Mouse (Mus musculus): ENCODE results near the gene Adra1b.

The Adra1b gene

DNA sequence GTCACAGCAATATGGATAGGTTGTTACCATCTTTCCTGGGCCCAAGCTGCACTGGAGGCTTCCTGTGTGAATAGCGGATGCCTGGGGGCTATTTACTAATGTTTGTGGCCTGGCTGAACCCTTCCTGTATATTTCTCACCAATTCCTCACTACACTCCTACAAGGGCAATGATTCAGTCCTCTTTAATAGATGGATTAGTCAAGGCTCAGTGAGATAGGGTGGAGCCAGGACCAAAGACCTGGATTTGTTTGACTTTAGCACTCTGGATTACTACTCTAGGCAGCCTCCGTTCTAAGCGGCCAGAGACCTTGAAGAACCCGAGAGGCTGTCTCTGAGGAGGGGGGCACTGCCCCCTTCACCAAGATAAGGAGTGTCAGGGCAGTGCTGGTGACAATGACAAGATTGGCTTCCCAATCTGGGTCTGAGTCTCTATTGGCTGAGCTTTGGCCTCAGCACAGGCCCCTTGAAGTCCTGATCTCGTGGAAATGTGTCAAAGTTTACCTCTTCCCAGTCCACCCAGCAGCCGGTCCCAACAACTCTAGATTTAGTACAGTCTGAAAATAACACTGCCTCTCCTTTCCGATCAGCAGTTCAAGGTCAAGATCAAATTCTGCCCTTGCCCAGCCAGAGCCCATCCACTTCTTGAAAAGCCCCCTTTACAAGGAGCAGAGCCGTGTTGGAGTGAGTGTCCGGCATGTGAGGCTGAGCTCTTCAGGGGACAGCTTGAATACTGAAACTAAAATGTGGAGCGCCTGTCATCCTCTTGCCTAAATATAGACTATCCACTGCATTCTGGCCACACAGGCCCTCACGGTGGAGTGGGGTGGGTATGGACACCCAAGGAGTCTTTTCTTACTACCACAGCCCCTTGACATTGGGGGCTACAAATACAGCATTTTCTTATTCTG is 80.2 kb downstream of the Adra1b start:
- DNase-seq (ENCODE audit: low spot score), result no peak

DNA sequence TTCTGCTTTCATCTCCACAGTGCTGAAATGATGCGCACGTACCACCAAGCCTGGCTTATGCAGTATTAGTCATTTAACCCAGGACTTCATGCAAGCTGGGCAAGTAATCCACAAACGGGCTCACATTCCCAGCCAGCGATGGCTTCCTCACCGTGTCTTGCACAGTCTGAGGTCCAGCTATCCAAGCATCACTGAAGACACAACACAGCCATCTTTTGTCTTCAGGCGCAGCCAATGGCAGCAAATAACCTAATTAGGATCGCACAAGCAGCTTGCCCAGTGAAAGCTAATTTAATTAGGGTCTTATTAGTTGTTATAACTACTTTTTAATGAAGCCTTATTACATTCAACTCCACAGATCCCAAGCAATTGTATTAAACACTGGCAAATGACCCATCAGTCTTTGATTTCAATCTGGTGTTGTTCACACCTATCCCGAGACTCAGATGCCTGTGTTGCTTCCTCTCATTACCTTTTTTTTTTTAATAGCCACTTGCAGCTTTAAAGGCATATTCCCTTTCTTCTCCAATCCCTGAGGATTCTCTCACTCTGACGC is 83.6 kb downstream of the Adra1b start:
- no peak for DNase-seq (ENCODE audit: low spot score)

DNA sequence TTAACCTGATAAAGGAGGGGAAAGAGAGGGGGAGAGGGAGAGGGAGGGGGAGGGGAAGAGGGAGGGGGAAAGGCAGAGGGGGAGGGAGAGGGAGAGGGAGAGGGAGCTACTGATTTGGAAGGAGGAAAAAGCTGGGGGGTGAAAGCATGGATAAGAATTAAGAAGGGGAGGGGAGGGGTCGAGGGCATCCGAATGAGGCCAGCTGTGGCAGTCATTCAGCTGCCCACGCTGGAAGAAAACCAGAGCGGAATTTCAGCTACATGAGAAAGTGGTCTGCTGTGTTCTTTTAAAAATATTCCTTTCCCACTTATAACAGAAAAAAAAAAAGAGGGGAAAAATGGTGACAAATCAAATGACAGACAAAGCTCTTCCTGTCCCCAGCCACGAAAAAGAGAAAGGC is 88.5 kb downstream of the Adra1b start:
- no peak for DNase-seq (ENCODE audit: low spot score)

DNA sequence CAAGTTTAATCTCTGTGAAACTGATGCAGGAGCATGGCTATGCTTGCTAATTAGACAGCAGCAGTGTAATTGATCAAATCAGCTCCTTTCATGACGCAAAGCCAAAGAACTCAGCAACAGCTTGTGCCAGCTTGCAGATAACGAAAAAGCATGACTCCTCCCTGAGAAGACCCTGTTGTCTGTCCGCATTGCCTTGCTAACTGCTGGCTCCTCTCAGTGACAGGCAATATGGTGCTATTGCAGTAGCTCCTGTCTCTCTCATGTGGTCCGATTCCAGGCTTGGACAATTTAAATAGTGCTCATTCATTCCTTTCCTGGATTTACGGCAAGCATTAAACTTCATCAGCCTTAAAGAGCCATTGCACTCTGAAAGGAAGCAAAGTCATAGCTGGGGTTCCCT is 93.3 kb downstream of the Adra1b start:
- DNase-seq (ENCODE audit: low spot score), result no peak

DNA sequence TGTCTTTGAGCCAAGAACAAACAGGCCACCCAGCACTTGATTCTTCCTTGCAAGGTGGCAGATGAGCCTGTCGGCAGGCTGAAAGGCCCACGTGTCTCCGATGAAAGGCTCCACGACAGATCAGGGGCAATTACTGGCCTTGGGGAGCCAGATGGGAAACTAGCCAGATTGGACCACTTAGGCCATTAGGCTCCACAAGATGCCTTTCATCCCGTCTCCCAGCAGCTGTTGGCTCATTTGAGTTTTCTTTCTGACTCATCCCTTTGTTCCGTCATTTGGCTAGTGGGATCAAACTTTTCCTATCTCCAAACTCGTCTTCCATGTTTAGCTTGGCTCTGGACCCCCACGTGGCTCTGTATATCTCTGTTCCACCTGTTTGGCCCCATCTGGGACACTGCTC is 105.0 kb downstream of the Adra1b start:
- DNase-seq (ENCODE audit: low spot score), result no peak

DNA sequence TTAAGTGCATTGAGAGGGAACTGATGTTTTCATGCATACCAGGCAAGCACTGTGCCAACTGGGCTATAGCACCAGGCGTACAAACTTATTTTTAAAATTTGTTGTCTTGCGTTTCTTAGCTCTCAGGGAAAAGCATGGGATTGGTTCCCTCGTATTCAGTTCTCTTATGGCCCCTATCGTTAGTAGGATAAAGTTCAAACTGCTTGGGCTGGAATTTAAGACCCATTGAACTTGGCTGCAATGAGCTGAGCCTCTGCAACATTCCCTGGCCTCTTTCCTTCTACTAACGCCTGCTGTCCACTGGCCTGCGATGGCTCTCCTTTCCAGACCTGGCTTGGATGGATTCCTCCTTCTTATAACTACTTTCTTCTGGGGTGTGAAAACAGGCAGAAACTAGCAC is 110.6 kb downstream of the Adra1b start:
- no peak for DNase-seq (ENCODE audit: low spot score)

DNA sequence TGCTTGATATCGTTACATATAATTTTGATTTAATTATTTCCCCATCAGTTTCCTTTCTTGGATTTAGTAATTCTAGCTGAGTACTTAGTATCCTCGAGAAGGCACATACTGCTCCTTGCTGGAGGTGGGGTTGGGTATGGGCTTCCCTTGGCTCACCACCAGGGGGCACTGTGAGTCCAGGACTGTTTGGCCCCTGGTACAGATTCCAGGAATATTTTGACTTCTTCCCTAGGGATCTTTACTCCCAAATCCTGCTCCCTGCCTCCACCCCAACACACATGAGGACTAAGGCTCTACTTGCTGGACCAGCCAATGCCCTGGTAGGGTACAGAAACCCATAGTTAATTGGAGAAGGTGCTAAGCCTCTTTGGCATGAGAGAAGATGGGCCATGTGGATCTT is 117.2 kb downstream of the Adra1b start:
- peak; percentile 57 for DNase-seq (ENCODE audit: low spot score)

DNA sequence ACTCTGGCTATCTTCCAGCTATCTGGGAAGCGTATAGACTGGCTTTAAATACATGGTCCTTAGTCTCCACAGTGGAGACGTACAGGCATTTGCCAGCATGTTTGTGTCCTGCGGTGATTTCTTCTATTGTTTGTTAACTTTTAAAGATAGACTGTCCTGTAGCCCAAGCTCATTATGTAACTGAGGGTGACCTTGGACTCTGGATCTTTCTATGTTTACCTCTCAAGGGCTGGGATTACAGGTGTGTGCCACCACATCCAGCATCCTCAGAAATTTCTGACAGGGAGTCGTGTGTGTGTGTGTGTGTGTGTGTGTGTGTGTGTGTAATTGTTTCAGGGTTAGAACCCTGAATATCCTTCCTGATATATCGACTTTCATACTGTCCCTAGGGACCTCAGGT is 117.9 kb downstream of the Adra1b start:
- DNase-seq (ENCODE audit: low spot score), result no peak

DNA sequence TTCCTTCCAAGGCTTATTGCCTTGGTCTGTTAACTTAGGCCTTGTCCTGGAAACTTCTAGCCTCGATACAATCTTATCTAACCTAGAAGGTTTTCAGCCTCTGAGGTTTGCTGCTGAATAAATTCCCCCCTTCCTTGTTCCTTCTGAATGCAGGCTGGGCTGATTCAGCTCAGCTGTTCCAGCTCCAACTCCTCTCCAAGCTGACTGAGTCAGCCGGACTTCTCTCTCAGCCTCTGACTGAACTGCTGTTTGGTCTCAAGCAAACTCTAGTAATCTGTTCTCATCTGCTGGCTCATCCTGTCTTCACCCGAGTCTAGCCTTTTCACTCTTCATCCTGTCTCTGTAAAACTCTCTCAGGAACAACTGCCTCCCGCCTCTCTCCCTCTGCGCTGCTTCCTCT is 121.5 kb downstream of the Adra1b start:
- DNase-seq (ENCODE audit: low spot score), result no peak

DNA sequence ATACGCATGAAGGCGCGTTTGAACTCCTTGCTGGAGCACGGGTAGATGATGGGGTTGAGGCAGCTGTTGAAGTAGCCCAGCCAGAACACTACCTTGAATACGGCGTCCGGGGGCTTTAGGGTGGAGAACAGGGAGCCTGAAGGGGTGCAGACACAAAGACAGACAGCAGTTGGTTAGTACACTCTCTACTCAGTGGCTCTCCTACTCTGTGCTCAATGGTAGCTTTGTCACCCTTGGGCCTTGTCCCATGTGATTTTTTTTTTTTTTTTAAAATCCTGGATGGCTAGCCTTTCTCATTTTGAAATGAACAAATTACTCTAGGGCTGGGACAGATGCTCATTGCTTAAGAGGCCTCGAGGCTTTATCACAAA is 124.7 kb downstream of the Adra1b start:
- no peak for DNase-seq (ENCODE audit: low spot score)

DNA sequence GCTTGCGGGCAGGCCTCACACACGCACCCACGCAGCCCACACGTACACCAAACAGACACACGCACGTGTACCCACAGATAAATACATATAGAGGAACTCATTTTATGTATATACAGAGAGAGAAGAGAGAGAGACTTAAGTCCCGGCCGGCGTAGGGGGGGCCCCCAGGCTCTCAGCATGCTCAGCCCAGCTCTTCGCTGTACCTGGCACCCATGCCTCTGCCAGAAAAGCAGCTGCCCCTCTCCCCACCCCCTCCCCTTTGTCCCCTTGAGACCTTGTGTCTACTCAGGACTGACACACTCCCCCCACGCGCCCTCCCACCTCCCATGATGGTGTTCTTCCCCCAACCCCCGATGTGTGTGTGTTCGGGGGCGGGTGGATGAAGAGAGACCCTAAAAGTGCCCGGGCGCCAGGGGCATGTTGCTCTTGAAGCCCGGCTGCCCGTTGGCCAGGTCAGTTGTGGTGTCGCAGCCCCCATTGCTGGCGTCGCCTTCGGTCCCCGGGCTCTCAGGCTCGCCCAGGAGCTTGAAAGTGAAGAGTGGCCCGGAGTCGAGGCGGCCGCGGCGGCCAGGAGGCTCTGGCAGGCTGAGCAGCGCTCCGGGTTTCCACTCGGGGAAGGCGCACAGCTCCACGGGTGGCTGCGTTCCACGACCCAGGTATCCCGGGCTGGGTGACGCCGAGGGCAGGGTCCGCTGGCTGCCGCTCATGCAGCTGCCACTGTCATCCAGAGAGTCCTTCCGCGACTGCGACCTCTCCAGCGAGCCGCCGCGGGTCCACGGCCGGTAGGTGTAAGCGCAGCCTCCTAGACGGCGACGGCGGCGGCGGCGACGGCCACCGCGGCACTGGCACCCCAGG is 125.3 kb downstream of the Adra1b start:
- DNase-seq (ENCODE audit: low spot score), result no peak

DNA sequence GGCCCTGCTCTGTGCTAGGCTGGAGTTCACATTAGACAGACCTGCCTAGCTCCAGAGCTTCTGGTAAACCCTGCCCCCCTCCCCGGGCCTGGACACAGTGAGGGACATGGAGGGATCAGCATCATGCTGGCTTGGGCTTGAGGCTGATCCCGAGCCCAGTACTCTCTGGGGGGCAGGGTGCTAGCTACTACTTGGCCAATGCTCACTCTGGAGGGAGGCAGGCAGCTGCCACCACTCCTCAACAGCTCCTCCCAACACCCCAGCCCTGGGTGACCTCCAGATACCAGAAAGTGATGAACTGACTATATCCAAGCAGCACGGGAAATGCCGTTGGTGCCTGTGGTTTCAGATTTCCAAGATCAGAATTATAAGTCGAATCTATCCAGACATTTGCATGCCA is 127.3 kb downstream of the Adra1b start:
- no peak for DNase-seq (ENCODE audit: low spot score)

DNA sequence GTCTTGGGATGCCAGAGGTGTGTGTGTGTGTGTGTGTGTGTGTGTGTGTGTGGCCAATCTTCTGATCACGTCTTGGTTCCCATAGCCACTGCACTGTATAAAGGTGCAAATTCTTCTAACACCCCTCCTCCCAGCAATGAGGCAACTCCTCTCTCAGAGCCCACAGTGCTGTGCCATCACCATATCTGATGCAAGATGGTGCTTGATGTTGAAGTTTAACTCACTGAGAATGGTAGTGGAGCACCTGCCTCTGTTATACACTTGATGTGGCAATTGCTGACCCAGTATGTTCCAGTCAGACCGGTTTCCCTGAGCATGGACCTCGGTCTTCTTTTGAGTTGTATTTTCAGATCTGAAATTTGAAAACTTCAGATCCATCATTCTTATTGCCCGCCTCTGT is 130.9 kb downstream of the Adra1b start:
- no peak for DNase-seq (ENCODE audit: low spot score)

DNA sequence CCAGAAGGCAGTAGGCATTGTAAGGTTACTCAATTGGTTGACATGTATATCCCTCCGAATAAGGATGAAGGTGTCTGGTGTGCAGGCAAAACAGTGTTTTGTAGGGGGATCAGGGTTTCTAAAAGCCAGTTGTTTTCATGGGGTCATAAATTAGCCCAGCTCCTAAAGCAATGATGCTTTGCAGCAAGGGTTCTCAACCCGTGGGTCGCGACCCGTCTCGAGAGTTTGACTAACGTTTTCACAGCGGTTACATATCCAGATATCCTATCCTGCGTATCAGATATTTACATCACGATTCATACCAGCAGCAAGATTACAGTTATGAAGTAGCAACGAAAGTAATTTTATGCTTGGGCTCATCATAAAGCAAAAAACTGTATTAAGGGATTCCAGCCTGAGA is 133.3 kb downstream of the Adra1b start:
- no peak for DNase-seq (ENCODE audit: low spot score)

DNA sequence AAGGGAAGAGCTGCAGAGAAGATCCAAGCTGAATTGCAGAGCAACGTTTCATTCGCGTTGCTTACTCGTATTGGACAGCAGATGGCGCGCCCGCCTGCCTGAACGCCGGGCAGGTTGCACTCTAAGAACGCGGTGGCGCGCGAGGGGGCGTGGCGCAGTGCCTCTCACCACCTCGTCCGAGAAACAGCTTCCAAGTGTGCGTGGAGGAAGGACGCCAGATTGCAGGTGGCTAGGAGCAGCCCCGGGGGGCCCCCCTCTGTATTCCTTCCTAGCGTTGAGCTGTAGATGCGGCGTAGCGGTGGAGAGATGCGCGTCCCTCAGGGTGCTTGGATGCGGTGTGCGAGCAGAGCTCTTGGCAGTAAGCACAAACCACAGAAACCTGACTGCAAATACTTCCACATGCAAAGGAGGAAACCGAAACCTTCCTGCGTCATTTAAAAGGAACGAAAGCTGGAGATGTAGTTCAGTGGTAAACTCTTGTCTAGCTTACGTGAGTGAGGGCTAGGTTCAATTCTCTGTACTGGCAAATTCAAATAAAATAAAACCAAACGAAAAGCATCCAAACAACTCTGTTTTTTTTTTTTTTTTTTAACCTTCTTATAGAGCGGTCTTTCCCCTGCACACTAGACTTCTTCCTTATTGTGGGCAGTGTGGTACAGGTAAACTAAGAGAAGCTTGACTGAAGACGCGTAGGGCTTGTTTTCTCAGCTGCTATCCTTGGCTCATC is 133.9 kb downstream of the Adra1b start:
- DNase-seq (ENCODE audit: low spot score), result peak; percentile 71

DNA sequence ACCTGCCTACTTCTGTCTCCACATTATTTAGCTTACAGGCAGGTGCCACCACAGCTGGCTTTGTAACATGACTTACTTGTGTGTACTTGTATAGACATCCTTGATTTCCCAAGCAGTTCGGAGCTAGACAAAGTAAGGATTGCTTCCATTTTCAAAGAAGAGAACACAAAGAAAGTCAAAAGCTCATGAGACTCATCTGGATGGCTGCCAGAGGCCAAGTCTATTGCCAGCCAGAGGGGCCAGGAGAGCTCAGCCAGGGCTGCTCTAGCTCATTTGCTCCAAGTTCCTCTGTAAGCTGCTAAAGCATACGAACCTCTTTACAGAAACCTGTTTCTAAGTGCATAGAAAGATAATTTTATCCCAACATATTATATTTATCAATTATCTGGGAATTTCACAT is 142.6 kb downstream of the Adra1b start:
- no peak for DNase-seq (ENCODE audit: low spot score)

DNA sequence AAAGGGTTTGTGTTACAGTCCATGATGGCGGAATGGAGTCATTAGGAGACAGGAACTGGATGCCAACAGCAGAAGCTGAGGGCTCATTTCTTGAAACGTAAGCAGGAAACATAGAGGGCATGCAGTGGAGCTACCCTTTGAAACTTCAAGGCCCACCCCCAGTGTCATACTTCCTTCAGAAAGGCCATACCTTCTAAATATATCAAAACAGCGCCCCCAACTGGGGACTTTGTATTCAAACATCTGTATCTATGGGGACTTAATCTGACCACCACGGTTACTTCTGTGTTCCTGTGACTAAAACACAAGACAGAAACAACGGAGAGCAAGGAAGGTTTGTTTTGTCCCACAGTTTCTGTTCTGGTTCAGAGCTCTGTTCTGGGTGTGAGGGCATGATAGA is 145.6 kb downstream of the Adra1b start:
- DNase-seq (ENCODE audit: low spot score), result no peak

DNA sequence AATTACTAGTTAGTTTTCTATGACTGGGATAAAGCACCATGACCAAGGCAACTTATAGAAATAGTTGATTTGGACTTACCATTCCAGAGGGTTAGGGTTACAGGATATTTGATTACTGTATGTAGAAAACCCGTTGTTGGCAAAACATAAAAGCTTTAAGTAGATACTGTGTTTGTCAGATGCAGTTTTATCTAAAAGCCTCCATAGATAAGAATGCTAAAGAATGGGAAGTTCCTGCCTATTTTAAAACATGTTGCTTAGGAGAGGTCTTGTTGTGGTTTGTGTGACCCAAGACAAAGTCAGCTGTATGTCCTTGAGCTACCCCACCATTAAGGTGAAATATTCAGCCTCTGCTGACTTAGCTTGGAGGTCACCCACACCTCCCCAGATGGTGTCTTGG is 146.4 kb downstream of the Adra1b start:
- DNase-seq (ENCODE audit: low spot score), result no peak

DNA sequence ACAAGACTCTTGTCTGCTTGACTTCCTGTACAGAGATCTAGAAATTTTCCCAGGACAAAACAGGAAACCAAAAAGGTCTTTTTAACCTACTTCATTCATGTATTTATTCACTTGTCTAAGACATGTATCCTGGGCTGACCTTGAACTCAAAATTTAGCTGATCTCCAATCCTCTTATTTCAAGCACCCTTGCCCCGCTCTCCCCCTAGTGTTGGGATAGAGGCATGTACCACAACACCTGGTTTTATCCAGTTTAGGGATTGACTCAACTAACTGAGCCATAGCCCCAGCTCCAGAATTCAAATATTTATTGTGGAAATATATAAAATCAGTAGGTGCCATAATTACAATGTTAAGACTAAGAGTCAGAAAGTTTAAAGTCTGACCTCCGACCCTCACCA is 149.5 kb downstream of the Adra1b start:
- no peak for DNase-seq (ENCODE audit: low spot score)

DNA sequence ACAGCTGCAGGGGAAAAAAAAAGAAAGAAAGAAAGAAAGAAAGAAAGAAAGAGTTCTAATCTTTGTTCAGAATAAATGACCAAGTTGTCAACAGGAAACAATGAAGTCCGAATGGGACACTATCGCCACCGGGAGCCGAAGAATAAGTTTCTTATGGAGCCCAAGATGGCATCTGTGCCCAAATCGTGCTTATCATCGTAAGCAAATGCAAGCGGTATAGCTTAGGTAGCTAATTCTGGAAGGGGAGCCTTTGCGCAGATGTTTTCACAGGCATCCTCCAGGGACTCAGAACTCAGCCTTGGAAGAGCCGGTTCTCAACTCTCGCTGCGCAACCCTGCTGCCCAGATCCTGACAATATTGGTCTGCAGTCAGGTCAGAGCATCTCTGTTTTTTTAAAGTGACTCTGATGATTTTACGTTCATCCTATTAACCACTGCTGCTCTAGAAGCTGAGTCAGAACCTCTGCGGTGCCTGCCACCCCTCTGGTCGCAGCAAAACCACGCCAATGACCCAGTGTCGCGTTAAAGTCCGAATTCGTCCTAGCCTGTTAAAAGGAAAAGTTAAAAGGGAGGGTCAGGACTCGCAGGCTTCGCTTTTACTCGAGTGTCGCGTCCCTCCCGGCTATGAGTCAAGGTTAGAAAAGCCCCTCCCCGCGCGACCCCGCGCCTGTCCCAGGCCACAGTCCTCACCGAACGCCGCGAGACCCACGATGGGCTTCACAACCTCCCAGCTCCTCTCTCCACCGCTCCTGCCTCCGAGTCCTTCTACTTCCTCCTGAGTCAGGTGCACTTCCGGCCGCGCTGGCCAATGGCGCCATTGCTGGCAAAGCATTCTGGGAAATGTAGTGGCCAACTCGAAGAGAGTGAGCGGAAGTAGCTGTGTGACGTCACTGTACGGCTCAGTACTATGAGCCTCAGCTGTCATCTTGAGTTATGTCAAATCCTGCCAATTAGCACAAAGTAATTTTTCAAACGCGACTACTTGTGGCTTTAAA is 153.5 kb downstream of the Adra1b start, which contains the start of gene Ttc1:
Ttc1 (minus strand) TSS at position 776 of the 994 bp plus-strand sequence.
- peak; percentile 96 for DNase-seq (ENCODE audit: low spot score)

DNA sequence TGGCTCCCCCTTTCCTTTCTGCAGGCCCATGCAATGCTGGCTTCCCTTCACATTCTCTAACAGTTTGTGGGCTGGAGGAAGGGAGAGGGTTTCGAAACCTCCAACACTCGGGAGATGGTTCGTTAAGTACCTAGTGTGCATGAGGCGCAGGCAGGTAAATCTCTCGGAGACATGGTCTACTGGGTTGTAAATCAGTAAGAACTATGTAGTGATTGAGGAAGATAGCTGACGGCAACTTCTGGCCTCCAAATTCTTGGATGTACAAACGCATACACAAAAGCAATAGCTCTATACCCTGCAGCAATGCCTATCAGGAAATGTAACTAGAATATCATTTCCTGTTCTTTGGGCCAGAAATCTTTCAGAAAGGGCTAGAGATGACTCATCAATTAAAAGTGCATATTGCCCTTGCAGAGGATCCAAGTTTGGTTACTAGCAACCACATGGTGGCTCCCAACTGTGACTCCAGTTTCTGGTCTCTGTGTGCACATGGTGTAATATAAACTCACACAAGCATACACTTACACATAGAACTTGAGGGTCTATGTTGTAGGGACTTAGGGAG is 172.2 kb downstream of the Adra1b start:
- DNase-seq (ENCODE audit: low spot score), result no peak

Data from testis, postnatal 14 days (tissue).